Mouse (Mus musculus) small intestine, adult 2 months (tissue): ENCODE results near the gene AY358078.

Source experiments
- CTCF ChIP-seq: fragments of 200-500 bp; IDR thresholded peaks from 2 replicates; pipeline ENCODE4 v1.5.1; 2012; ENCODE audit warnings: low read depth, mild to moderate bottlenecking, control low read depth, inconsistent platforms, low read length, moderate library complexity, mixed read lengths; ENCODE audit not compliant: insufficient replicate concordance, insufficient read length; ENCODE audit errors: extremely low read depth
- POLR2A ChIP-seq: fragments of 200-500 bp; IDR thresholded peaks from 2 replicates; pipeline ENCODE4 v1.6.1; 2012; ENCODE audit warnings: low read depth, mild to moderate bottlenecking, control low read depth, inconsistent platforms, low read length, moderate library complexity

GRCm38 (mm10) chr14:51794106-51794505 lies 5.7 kb upstream of the AY358078 start:
- TF ChIP-seq CTCF (no peak), POLR2A (no peak)
